Mouse (Mus musculus): ENCODE measurements around the gene Unc13a. TPM values are rescaled to one million over a fixed set of nuclear protein-coding genes. Genes with fewer than 3 reads are reported as not detected.
A peak's percentile ranks its signal among the peaks of the same experiment; 100 is the strongest.

The Unc13a gene
- polyA plus RNA-seq, 1 experiment from 2014 or later, result 0.35 TPM

GRCm38 (mm10) chr8:71672168-71672735 is 695 bp upstream of the Unc13a start:
- H3K4me2 ChIP-seq (replicated peaks; ENCODE audit: low read depth, low read length), result peak overlapping the region; percentile 77
- 0 out of 2 replicates have a peak overlapping the region, but pooled peaks have one; percentile 39 for H3K4me3 ChIP-seq (ENCODE audit: low read depth, low read length)
- ATAC-seq (no peak), DNase-seq (ENCODE audit: low spot score) (no peak)
- H3K9ac ChIP-seq (replicated peaks; ENCODE audit: low read depth), result no peak overlapping the region
- H3K4me1 ChIP-seq (ENCODE audit: insufficient read depth, low read depth, low read length), result peaks cover 19% of the 10 kb centered on the region
- no peaks in the 10 kb centered on the region for H3K36me3 ChIP-seq (ENCODE audit: insufficient read depth, low read length)
- TF ChIP-seq EP300 (IDR thresholded peaks at IDR 0.05), result no peak
- TF ChIP-seq CTCF (IDR thresholded peaks at IDR 0.05), result no peak
- H3K9me3 ChIP-seq (ENCODE audit: low read length), result no peaks in the 10 kb centered on the region
- H3K27me3 ChIP-seq (replicated peaks; ENCODE audit: insufficient read depth, low read length), result 0 out of 2 replicates have a peak, but pooled peaks cover 12% of the 10 kb centered on the region
- 59% methylated on average over 6 of the region's 6 CpGs for WGBS
- no peak overlapping the region for H3K27ac ChIP-seq (ENCODE audit: low read length)

- no peak for DNase-seq (ENCODE audit: low spot score)
- 2% methylated on average over 47 of the region's 64 CpGs for WGBS
- TF ChIP-seq CTCF (IDR thresholded peaks at IDR 0.05) (no peak), EP300 (IDR thresholded peaks at IDR 0.05) (no peak)
- Histone ChIP-seq H3K27me3 (replicated peaks; ENCODE audit: insufficient read depth, low read length) (0 out of 2 replicates have a peak, but pooled peaks cover 12% of the 10 kb centered on the region), H3K4me2 (replicated peaks; ENCODE audit: low read depth, low read length) (peak overlapping the region; percentile 77), H3K27ac (ENCODE audit: low read length) (no peak overlapping the region), H3K4me1 (ENCODE audit: insufficient read depth, low read depth, low read length) (peaks cover 19% of the 10 kb centered on the region), H3K4me3 (ENCODE audit: low read depth, low read length) (peak overlapping the region; percentile 39), H3K36me3 (ENCODE audit: insufficient read depth, low read length) (no peaks in the 10 kb centered on the region), H3K9ac (replicated peaks; ENCODE audit: low read depth) (no peak overlapping the region), H3K9me3 (ENCODE audit: low read length) (no peaks in the 10 kb centered on the region)
- peak; percentile 16 for ATAC-seq
Observed at GRCm38 (mm10) chr8:71670621-71671548, 672 bp downstream of the Unc13a start.

- no peak for ATAC-seq
- H3K9ac ChIP-seq (replicated peaks; ENCODE audit: low read depth), result no peak overlapping the region
- peaks cover 19% of the 10 kb centered on the region; the same call in 1 of the 2 replicates for H3K4me1 ChIP-seq (ENCODE audit: insufficient read depth, low read depth, low read length)
Observed at GRCm38 (mm10) chr8:71670198-71670597, 1.4 kb downstream of the Unc13a start.

GRCm38 (mm10) chr8:71668220-71668975 is 3.2 kb downstream of the Unc13a start:
- no peak overlapping the region for H3K9ac ChIP-seq (replicated peaks; ENCODE audit: low read depth)

More at GRCm38 (mm10) chr8:71670198-71670597, 1.4 kb downstream of the Unc13a start:
- no peaks in the 10 kb centered on the region for H3K9me3 ChIP-seq (ENCODE audit: low read length)
- H3K27me3 ChIP-seq (replicated peaks; ENCODE audit: insufficient read depth, low read length), result 0 out of 2 replicates have a peak, but pooled peaks cover 12% of the 10 kb centered on the region
- H3K27ac ChIP-seq (ENCODE audit: low read length), result no peak overlapping the region
- 11% methylated on average over 10 of the region's 12 CpGs for WGBS
- no peaks in the 10 kb centered on the region for H3K36me3 ChIP-seq (ENCODE audit: insufficient read depth, low read length)
- H3K4me2 ChIP-seq (replicated peaks; ENCODE audit: low read depth, low read length), result peak overlapping the region; percentile 77
- no peak for DNase-seq (ENCODE audit: low spot score)
- TF ChIP-seq EP300 (IDR thresholded peaks at IDR 0.05), result no peak
- no peak for TF ChIP-seq CTCF (IDR thresholded peaks at IDR 0.05)
- H3K4me3 ChIP-seq (ENCODE audit: low read depth, low read length), result 0 out of 2 replicates have a peak overlapping the region, but pooled peaks have one; percentile 39

GRCm38 (mm10) chr8:71667256-71667655 is 4.3 kb downstream of the Unc13a start:
- ATAC-seq, result no peak
- no peaks in the 10 kb centered on the region for H3K9me3 ChIP-seq (ENCODE audit: low read length)
- H3K27me3 ChIP-seq (replicated peaks; ENCODE audit: insufficient read depth, low read length), result 0 out of 2 replicates have a peak, but pooled peaks cover 12% of the 10 kb centered on the region
- peaks cover 22% of the 10 kb centered on the region; the same call in 1 of the 2 replicates for H3K4me1 ChIP-seq (ENCODE audit: insufficient read depth, low read depth, low read length)
- H3K9ac ChIP-seq (replicated peaks; ENCODE audit: low read depth), result 0 out of 2 replicates have a peak overlapping the region, but pooled peaks have one; percentile 8
- no peak overlapping the region for H3K27ac ChIP-seq (ENCODE audit: low read length)
- DNase-seq (ENCODE audit: low spot score), result no peak
- no peak overlapping the region for H3K4me2 ChIP-seq (replicated peaks; ENCODE audit: low read depth, low read length)
- WGBS, result 56% methylated on average over 5 of the region's 5 CpGs
- TF ChIP-seq CTCF (IDR thresholded peaks at IDR 0.05) (no peak), EP300 (IDR thresholded peaks at IDR 0.05) (no peak)
- no peak overlapping the region for H3K4me3 ChIP-seq (ENCODE audit: low read depth, low read length)
- H3K36me3 ChIP-seq (ENCODE audit: insufficient read depth, low read length), result no peaks in the 10 kb centered on the region

More at GRCm38 (mm10) chr8:71668220-71668975, 3.2 kb downstream of the Unc13a start:
- Histone ChIP-seq H3K27me3 (replicated peaks; ENCODE audit: insufficient read depth, low read length) (0 out of 2 replicates have a peak, but pooled peaks cover 12% of the 10 kb centered on the region), H3K36me3 (ENCODE audit: insufficient read depth, low read length) (no peaks in the 10 kb centered on the region), H3K4me1 (ENCODE audit: insufficient read depth, low read depth, low read length) (peaks cover 22% of the 10 kb centered on the region; the same call in 1 of the 2 replicates), H3K9me3 (ENCODE audit: low read length) (no peaks in the 10 kb centered on the region), H3K4me2 (replicated peaks; ENCODE audit: low read depth, low read length) (peak overlapping the region; percentile 29), H3K27ac (ENCODE audit: low read length) (no peak overlapping the region), H3K4me3 (ENCODE audit: low read depth, low read length) (no peak overlapping the region)
- peak; percentile 68 for DNase-seq (ENCODE audit: low spot score)
- TF ChIP-seq EP300 (IDR thresholded peaks at IDR 0.05), result no peak
- TF ChIP-seq CTCF (IDR thresholded peaks at IDR 0.05), result no peak
- peak; percentile 39 for ATAC-seq
- WGBS, result 1% methylated on average over 19 of the region's 21 CpGs

Measured in lung, postnatal 0 days (tissue).